Mouse (Mus musculus): ENCODE results near the gene Ppp3cb. TPM values are rescaled to one million over a fixed set of nuclear protein-coding genes. Genes with fewer than 3 reads are reported as not detected.
A peak's percentile ranks its signal among the peaks of the same experiment; 100 is the strongest.

Ppp3cb gene
- polyA plus RNA-seq, 1 experiment: 35.0 TPM

DNA sequence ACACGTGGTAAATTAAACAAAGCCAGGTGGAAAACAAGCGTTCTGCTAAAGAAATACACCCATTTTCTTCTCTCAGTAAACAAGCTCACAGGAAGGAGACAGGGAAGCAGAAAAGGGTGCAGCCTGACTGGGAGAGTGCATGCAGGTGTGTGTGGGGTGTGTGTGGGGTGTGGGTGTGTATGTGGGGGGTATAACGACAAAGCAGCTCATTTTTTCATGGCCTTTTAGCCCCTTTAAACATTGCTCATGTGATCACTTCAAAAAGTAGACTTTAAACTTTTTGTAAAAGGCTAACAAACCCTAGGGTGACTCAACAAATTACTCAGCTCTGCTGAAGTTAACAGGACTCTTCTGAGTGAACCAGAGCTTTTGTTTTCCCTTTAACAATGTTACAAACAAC, 68.0 kb downstream of the Ppp3cb start:
- no peak overlapping the region for H3K27ac ChIP-seq (ENCODE audit: control insufficient read depth, insufficient read depth, low read depth, low read length, poor library complexity)
- no peaks in the 10 kb centered on the region; the same call in 1 of the 2 replicates for H3K4me1 ChIP-seq (ENCODE audit: control insufficient read depth, insufficient read depth, low read length)
- WGBS: 15% methylated on average over 3 of the region's 3 CpGs
- TF ChIP-seq CTCF (IDR thresholded peaks at IDR 0.05; ENCODE audit: control insufficient read depth, insufficient read depth, low read length): no peak
- TF ChIP-seq POLR2A (IDR thresholded peaks at IDR 0.05; ENCODE audit: borderline replicate concordance, control insufficient read depth, low read depth, low read length): no peak
- peak overlapping the region; percentile 45 for H3K4me3 ChIP-seq (replicated peaks; ENCODE audit: control insufficient read depth, low read depth, low read length)

DNA sequence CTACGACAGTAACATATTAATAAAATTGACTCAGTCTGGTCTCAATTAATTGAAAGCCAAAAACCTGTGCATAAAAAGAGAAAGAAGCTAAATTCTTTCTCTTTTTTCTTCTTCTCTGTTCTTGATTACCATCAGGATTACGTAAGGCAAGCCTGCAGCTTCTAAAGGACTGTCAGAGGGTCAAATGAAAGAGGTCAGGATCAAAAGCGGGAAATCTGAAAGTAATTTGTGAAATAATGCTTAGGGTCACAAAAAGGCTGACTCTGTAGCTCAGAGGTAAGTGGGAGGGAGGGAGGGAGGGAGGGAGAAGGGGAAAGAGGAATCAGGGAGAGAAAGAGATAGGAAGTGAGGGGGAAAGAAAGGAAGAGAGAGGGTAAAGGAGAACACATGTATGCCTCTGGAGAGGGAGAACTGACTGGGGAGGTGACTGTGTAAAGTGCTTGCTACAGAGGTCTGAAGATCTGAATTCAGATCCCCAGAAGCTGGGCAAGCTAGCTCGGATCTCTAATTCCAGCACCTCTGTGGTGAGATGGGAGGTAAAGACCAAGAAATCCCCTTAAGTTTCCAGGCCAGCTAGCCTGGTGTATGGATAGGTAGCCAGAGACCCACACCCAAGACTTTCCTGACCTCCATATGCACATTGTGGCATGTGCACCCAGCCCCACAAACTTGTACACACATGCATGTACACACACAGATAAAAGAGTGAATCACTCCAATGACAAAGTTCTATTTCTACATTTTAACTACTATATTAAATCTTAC, 68.9 kb downstream of the Ppp3cb start:
- Histone ChIP-seq H3K4me1 (ENCODE audit: control insufficient read depth, insufficient read depth, low read length) (no peaks in the 10 kb centered on the region; the same call in 1 of the 2 replicates), H3K4me3 (replicated peaks; ENCODE audit: control insufficient read depth, low read depth, low read length) (no peak overlapping the region), H3K27ac (ENCODE audit: control insufficient read depth, insufficient read depth, low read depth, low read length, poor library complexity) (no peak overlapping the region)
- 59% methylated on average over 4 of the region's 4 CpGs for WGBS
- TF ChIP-seq POLR2A (IDR thresholded peaks at IDR 0.05; ENCODE audit: borderline replicate concordance, control insufficient read depth, low read depth, low read length) (no peak), CTCF (IDR thresholded peaks at IDR 0.05; ENCODE audit: control insufficient read depth, insufficient read depth, low read length) (no peak)

DNA sequence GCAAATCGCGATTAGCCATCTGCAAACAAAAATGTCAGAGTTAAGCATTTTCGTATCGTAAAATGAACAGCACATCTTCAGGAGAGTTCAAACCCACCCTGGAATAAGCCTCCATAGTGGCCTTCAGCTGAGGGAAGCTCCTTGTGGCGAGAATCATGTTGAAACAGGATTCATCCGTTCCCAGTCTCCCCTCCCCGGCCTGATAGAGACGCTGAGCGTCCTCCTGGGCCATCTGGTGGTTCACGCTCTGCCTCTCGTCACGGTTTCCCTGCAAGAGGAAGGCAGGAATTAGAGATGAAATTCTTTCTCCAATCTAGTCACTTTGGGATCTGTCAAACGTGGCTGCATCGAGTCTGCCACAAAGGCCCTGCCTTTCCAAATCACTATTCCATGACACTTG, 86.2 kb downstream of the Ppp3cb start:
- H3K27ac ChIP-seq (ENCODE audit: control insufficient read depth, insufficient read depth, low read depth, low read length, poor library complexity): no peak overlapping the region
- WGBS: 88% methylated on average over 14 of the region's 14 CpGs
- no peak for TF ChIP-seq POLR2A (IDR thresholded peaks at IDR 0.05; ENCODE audit: borderline replicate concordance, control insufficient read depth, low read depth, low read length)
- no peak for TF ChIP-seq CTCF (IDR thresholded peaks at IDR 0.05; ENCODE audit: control insufficient read depth, insufficient read depth, low read length)
- H3K4me3 ChIP-seq (replicated peaks; ENCODE audit: control insufficient read depth, low read depth, low read length): no peak overlapping the region
- no peaks in the 10 kb centered on the region; the same call in 1 of the 2 replicates for H3K4me1 ChIP-seq (ENCODE audit: control insufficient read depth, insufficient read depth, low read length)

DNA sequence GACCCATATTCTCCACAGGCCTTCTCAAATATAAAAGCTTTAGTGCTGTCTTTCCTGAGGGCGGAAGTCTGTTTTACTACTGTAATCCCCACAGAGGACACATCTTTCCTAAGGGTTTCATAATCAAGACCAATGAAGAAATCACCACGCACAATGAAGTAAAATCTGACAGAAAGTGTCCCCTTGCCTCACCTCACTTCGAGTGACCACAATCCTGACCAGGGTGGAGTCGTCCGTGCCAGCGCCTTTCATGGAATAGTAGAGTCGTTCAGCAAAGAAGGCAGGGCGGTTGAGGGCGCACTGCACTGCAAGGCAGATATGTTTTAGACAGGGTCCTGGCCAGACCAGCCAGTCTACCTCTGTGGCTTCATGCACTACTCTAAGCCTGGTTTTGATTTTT, 88.0 kb downstream of the Ppp3cb start:
- 65% methylated on average over 9 of the region's 9 CpGs for WGBS
- no peak overlapping the region for H3K4me3 ChIP-seq (replicated peaks; ENCODE audit: control insufficient read depth, low read depth, low read length)

DNA sequence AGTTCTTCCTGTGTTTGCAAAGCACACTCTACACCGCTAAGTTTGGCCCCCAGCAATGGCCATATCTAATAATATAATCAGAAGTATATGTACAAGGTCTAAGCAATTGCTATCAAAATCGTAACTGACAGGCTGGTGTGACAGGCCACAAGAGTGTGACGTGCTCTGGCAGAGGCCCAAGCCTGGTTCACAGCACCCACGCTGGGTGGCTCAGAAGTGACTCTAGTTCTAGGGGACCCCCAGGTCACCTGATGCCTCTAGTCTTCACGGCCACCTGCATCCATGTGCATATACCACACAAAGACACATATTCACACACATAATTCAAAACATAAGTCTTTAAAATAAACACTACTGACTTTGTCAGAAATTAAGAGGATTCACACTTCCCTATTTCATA, 93.4 kb downstream of the Ppp3cb start:
- TF ChIP-seq POLR2A (IDR thresholded peaks at IDR 0.05; ENCODE audit: borderline replicate concordance, control insufficient read depth, low read depth, low read length): no peak
- H3K4me1 ChIP-seq (ENCODE audit: control insufficient read depth, insufficient read depth, low read length): peaks cover 2% of the 10 kb centered on the region; the same call in 1 of the 2 replicates
- H3K4me3 ChIP-seq (replicated peaks; ENCODE audit: control insufficient read depth, low read depth, low read length): no peak overlapping the region
- 75% methylated on average over 5 of the region's 5 CpGs for WGBS
- no peak overlapping the region for H3K27ac ChIP-seq (ENCODE audit: control insufficient read depth, insufficient read depth, low read depth, low read length, poor library complexity)

More for the DNA sequence above, 88.0 kb downstream of the Ppp3cb start:
- Histone ChIP-seq H3K4me1 (ENCODE audit: control insufficient read depth, insufficient read depth, low read length) (no peaks in the 10 kb centered on the region; the same call in 1 of the 2 replicates), H3K27ac (ENCODE audit: control insufficient read depth, insufficient read depth, low read depth, low read length, poor library complexity) (no peak overlapping the region)
- TF ChIP-seq CTCF (IDR thresholded peaks at IDR 0.05; ENCODE audit: control insufficient read depth, insufficient read depth, low read length) (no peak), POLR2A (IDR thresholded peaks at IDR 0.05; ENCODE audit: borderline replicate concordance, control insufficient read depth, low read depth, low read length) (no peak)

DNA sequence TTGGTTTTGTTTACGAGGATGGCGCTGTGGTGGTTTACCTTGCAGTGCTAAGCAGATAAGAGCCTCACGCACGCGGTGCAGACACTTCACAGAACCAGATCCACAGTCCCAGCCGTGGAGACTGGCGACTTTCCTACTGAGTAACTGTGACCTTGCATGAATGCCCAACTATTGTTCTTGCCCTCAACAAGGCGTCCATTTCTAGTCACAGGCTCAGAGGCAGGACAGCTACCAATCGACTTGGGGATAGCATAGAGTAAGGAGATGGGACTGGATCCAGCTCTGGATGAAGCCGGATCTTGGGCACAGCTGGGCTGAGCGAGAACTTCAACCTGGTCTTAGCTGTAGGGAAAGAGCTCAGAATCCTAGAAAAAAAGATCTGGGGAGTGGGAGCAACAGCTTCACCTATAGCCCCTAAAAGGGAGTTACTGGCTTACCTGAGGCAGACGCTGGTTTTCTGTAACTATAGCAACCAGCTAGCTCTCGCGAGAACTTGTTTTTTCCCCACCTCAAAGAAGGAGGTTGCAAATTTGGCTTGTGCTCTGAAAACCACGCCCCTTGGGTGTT, 94.5 kb downstream of the Ppp3cb start, which contains the start of gene Cfap70:
Cfap70 (minus strand) TSS at position 462 of the 567 bp plus-strand sequence.
- H3K27ac ChIP-seq (ENCODE audit: control insufficient read depth, insufficient read depth, low read depth, low read length, poor library complexity): no peak within 1 kb of the TSS
- H3K4me1 ChIP-seq (ENCODE audit: control insufficient read depth, insufficient read depth, low read length): peaks cover 2% of the 10 kb centered on the region; the same call in 1 of the 2 replicates
- no peak for TF ChIP-seq POLR2A (IDR thresholded peaks at IDR 0.05; ENCODE audit: borderline replicate concordance, control insufficient read depth, low read depth, low read length)
- no peak for TF ChIP-seq CTCF (IDR thresholded peaks at IDR 0.05; ENCODE audit: control insufficient read depth, insufficient read depth, low read length)
- H3K4me3 ChIP-seq (replicated peaks; ENCODE audit: control insufficient read depth, low read depth, low read length): peak within 1 kb of the TSS; percentile 53
- WGBS: 3% methylated on average over 15 of the region's 15 CpGs

DNA sequence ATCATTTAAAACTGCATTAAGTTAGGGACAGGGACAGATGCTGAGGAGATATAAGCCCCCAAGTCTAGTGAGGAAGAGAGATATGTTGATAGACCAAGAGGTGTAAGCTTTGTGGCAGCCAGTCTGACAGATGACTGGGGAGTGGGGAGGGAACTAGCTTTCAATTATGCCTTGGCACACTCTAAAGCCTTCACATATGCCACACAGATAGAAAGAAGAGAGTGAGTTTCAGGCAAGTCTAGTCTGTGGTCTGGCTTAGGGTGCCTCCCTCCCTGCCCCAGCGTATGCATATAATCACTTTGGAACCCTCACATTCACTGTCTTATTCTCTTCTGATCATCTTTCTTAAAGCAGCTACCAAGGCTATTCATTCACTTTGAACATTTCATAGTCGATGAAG, 95.1 kb downstream of the Ppp3cb start:
- 8% methylated on average over 2 of the region's 2 CpGs for WGBS
- Histone ChIP-seq H3K4me1 (ENCODE audit: control insufficient read depth, insufficient read depth, low read length) (peaks cover 2% of the 10 kb centered on the region; the same call in 1 of the 2 replicates), H3K4me3 (replicated peaks; ENCODE audit: control insufficient read depth, low read depth, low read length) (no peak overlapping the region), H3K27ac (ENCODE audit: control insufficient read depth, insufficient read depth, low read depth, low read length, poor library complexity) (no peak overlapping the region)
- TF ChIP-seq CTCF (IDR thresholded peaks at IDR 0.05; ENCODE audit: control insufficient read depth, insufficient read depth, low read length) (no peak), POLR2A (IDR thresholded peaks at IDR 0.05; ENCODE audit: borderline replicate concordance, control insufficient read depth, low read depth, low read length) (no peak)

Other genes with a start within 250 kb of the Ppp3cb start
- gene Ecd, start 198.5 kb downstream of the Ppp3cb start, polyA plus RNA-seq (2011; ENCODE audit: insufficient read depth, insufficient read length, low replicate concordance, missing spikeins): 11.1 and 18.7 TPM in 2 replicates
- gene Fam149b, start 198.4 kb downstream of the Ppp3cb start, polyA plus RNA-seq (2011; ENCODE audit: insufficient read depth, insufficient read length, low replicate concordance, missing spikeins): 6.9 and 16.8 TPM in 2 replicates
- gene Dnajc9, start 157.7 kb downstream of the Ppp3cb start, polyA plus RNA-seq (2011; ENCODE audit: insufficient read depth, insufficient read length, low replicate concordance, missing spikeins): 90.4 and 102 TPM in 2 replicates
- gene Mrps16, start 152.9 kb downstream of the Ppp3cb start, polyA plus RNA-seq (2011; ENCODE audit: insufficient read depth, insufficient read length, low replicate concordance, missing spikeins): 21.8 and 78.8 TPM in 2 replicates
- 2.5 TPM in 1 of 2 replicates, not detected in the other for gene Cfap70, start 94.3 kb downstream of the Ppp3cb start, polyA plus RNA-seq (2011; ENCODE audit: insufficient read depth, insufficient read length, low replicate concordance, missing spikeins)
- 28.3 and 34.6 TPM in 2 replicates for gene Anxa7, start 66.4 kb downstream of the Ppp3cb start, polyA plus RNA-seq (2011; ENCODE audit: insufficient read depth, insufficient read length, low replicate concordance, missing spikeins)
- gene Mss51, start 49.7 kb downstream of the Ppp3cb start, polyA plus RNA-seq (2011; ENCODE audit: insufficient read depth, insufficient read length, low replicate concordance, missing spikeins): 7.6 and 7.7 TPM in 2 replicates
- 2.2 and 6.4 TPM in 2 replicates for gene Usp54, start 94.5 kb upstream of the Ppp3cb start, polyA plus RNA-seq (2011; ENCODE audit: insufficient read depth, insufficient read length, low replicate concordance, missing spikeins)
- 4.7 TPM in 1 of 2 replicates, not detected in the other for gene Myoz1, start 110.0 kb upstream of the Ppp3cb start, polyA plus RNA-seq (2011; ENCODE audit: insufficient read depth, insufficient read length, low replicate concordance, missing spikeins)
- 0.70 TPM in 1 of 2 replicates, not detected in the other for gene Synpo2l, start 121.8 kb upstream of the Ppp3cb start, polyA plus RNA-seq (2011; ENCODE audit: insufficient read depth, insufficient read length, low replicate concordance, missing spikeins)
- 29.8 and 49.6 TPM in 2 replicates for gene Sec24c, start 127.7 kb upstream of the Ppp3cb start, polyA plus RNA-seq (2011; ENCODE audit: insufficient read depth, insufficient read length, low replicate concordance, missing spikeins)
- gene Fut11, start 148.4 kb upstream of the Ppp3cb start, polyA plus RNA-seq (2011; ENCODE audit: insufficient read depth, insufficient read length, low replicate concordance, missing spikeins): 3.6 and 5.8 TPM in 2 replicates
- gene Chchd1, start 156.4 kb upstream of the Ppp3cb start, polyA plus RNA-seq (2011; ENCODE audit: insufficient read depth, insufficient read length, low replicate concordance, missing spikeins): 44.3 and 106 TPM in 2 replicates
- 48.8 and 105 TPM in 2 replicates for gene Zswim8, start 161.0 kb upstream of the Ppp3cb start, polyA plus RNA-seq (2011; ENCODE audit: insufficient read depth, insufficient read length, low replicate concordance, missing spikeins)
- gene Ndst2, start 188.0 kb upstream of the Ppp3cb start, polyA plus RNA-seq (2011; ENCODE audit: insufficient read depth, insufficient read length, low replicate concordance, missing spikeins): 21.1 and 50.0 TPM in 2 replicates
- gene Camk2g, start 247.5 kb upstream of the Ppp3cb start, polyA plus RNA-seq (2011; ENCODE audit: insufficient read depth, insufficient read length, low replicate concordance, missing spikeins): 4.8 and 13.8 TPM in 2 replicates

Data from bone marrow, adult 2 months (tissue).